Mouse (Mus musculus): ENCODE measurements around the gene Nono. TPM values are rescaled to one million over a fixed set of nuclear protein-coding genes. Genes with fewer than 3 reads are reported as not detected.
"Not testable (repeated sequence)": the region's sequence is repeated elsewhere in the genome, so short reads cannot be mapped to it uniquely, and the experiment has no call there.

Nono gene
- polyA plus RNA-seq, 1 experiment, result 145 TPM

DNA sequence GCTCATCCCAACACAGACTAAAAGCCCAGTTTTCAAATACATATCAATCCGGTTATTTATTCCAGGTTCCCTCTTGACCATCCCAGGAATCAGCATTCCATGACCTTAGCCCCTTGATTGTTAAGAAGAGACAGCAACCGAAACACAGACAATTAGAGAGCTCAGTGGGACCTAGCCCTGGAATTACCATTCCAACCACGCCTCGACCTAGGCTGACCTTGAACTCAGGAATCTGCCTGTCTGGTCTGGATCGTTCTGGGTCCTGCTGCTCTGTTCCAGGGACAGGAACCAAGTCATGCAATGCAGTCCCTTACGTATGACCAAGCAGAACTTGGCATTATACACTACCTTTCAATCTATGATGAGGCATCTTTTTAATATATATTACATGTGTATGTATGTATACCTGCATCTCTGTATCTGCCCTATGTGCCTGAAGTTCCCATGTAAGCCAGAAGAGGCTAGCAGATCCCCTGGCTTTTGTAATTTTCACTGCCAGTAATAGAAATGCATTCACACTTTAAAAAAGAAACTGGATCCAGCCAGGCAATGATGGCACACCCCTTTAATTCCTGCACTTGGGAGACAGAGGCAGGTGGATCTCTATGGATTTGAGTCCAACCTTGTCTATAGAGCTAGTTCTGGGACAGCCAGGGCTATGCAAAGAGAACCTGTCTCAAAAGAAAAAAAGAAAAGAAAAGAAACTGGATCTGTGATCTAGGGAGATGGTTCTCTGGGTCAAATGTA, 52.7 kb downstream of the Nono start:
- no peak for DNase-seq (ENCODE audit: low spot score)

DNA sequence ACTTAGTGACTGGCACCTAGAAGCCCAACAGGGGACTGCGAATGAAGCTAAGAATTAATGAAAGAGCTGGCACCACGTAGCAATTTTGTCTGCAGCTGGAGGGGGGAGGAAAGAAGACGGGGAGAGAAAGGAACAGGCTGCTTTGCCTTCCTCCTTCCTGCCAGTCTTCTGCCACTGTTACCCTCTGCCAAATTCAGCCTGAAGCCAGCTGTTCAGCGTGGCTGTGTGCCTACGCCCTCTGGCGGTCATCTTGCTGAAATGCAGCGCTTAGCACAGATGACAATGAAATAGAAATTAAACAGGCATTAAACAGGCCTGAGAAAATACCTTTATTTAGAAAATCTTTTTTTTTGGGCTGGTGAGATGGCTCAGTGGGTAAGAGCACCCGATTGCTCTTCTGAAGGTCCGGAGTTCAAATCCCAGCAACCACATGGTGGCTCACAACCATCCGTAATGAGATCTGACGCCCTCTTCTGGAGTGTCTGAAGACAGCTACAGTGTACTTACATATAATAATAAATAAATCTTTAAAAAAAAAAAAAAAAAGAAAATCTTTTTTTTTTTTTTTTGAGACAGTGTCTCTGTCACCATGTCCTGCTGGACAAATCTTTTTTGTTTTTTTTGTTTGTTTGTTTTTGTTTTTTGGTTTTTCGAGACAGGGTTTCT, 57.5 kb downstream of the Nono start:
- DNase-seq (ENCODE audit: low spot score), result not testable (repeated sequence)

Other genes with a start within 250 kb of the Nono start
- 45.4 and 47.2 TPM in 2 replicates for gene Snx12, start 206.8 kb upstream of the Nono start, polyA plus RNA-seq (2012; rRNA removed)
- 16.9 and 23.3 TPM in 2 replicates for gene Foxo4, start 174.8 kb upstream of the Nono start, polyA plus RNA-seq (2012; rRNA removed)
- gene Gm614, start 165.3 kb upstream of the Nono start, polyA plus RNA-seq (2012; rRNA removed), result 0.13 and 0.47 TPM in 2 replicates
- gene Il2rg, start 161.1 kb upstream of the Nono start, polyA plus RNA-seq (2012; rRNA removed), result 13.0 and 13.3 TPM in 2 replicates
- not detected in 2 replicates for gene Gm20489, start 160.3 kb upstream of the Nono start, polyA plus RNA-seq (2012; rRNA removed)
- gene Med12, start 155.3 kb upstream of the Nono start, polyA plus RNA-seq (2012; rRNA removed), result 39.9 and 53.7 TPM in 2 replicates
- 1.9 and 2.2 TPM in 2 replicates for gene Nlgn3, start 130.2 kb upstream of the Nono start, polyA plus RNA-seq (2012; rRNA removed)
- gene Gjb1, start 52.9 kb upstream of the Nono start, polyA plus RNA-seq (2012; rRNA removed), result 0.07 and 0.21 TPM in 2 replicates
- gene Zmym3, start 8.5 kb upstream of the Nono start, polyA plus RNA-seq (2012; rRNA removed), result 47.2 and 52.0 TPM in 2 replicates
- 9.5 and 10.8 TPM in 2 replicates for gene Itgb1bp2, start 19.8 kb downstream of the Nono start, polyA plus RNA-seq (2012; rRNA removed)
- gene Taf1, start 103.4 kb downstream of the Nono start, polyA plus RNA-seq (2012; rRNA removed), result 21.1 and 30.2 TPM in 2 replicates
- gene Ogt, start 210.7 kb downstream of the Nono start, polyA plus RNA-seq (2012; rRNA removed), result 207 and 285 TPM in 2 replicates

Measured in urinary bladder, adult 2 months (tissue).